In the genomic region with DNA sequence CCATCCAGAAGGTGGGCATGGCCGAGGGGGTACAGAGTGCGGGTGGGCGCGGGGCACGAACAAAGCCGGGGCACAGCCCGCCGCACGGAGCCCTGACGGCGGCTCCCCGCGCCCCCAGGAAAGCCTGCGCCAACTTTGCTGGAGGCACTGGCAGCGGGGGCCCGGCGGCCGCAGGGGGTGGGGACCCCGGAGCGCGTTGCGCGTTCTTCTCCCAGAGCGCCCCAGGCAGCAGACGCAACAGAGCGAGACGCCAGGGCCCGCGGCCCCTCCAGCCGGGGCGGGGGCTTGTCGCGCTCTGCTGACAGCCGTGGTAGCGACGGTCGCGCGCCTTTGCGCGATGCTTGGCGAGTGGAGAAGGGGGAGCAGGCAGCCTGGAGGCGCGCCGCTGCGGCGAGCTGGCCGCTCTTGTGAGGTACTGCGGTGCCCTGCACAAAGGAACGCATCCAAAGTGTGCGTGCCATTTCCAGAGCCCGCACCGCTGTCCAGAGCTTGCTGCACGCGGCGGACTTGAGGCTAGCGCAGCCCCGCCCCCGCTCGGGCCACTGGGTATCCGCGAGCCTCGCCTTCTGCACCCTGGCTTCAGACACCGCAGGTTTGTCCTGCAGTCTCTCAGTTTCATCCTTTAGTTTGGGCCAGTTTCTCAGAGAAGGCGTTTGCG, we compare ENCODE assay signal across 8 mouse cellular contexts. TPM values are rescaled to one million over a fixed set of nuclear protein-coding genes. Genes with fewer than 3 reads are reported as not detected.
DNase-seq lines count a peak whose midpoint lies in the region; ATAC-seq and TF ChIP-seq lines count a peak whose summit lies in the region.

No protein-coding gene starts in this region.

- peak; percentile 72 for DNase-seq in CD4-positive helper T cell, adult 2 months (ENCODE audit: low read depth, low spot score)
- DNase-seq in adrenal gland, adult (ENCODE audit: inconsistent age in 2 of 2, low spot score in 1 of 2): peak; percentile 74 to 86
- DNase-seq in embryonic facial prominence, embryonic 10.5 days (ENCODE audit: low spot score): peak; percentile 80
- peak; percentile 33 to 80 for DNase-seq in kidney, postnatal 36 days
- peak; percentile 73 for DNase-seq in liver, postnatal 0 days
- peak; percentile 77 for DNase-seq in thymus, postnatal 0 days (ENCODE audit: low spot score)

- 0 out of 2 replicates have a peak, but pooled peaks cover 8% of the 10 kb centered on the region for H3K27me3 ChIP-seq in embryonic facial prominence, embryonic 10.5 days (replicated peaks; ENCODE audit: low read depth, poor library complexity, severe bottlenecking)
- H3K27me3 ChIP-seq in heart, embryonic 14.5 days (ENCODE audit: control insufficient read depth, insufficient read depth, low read length): no peaks in the 10 kb centered on the region
- no peaks in the 10 kb centered on the region for H3K27me3 ChIP-seq in liver, postnatal 0 days (ENCODE audit: insufficient read depth, low read length)
- H3K27me3 ChIP-seq in neural tube, embryonic 14.5 days (ENCODE audit: control insufficient read depth, insufficient read depth, low read length): no peaks in the 10 kb centered on the region

- no peaks in the 10 kb centered on the region for H3K9me3 ChIP-seq in embryonic facial prominence, embryonic 10.5 days
- no peaks in the 10 kb centered on the region for H3K9me3 ChIP-seq in heart, embryonic 14.5 days (ENCODE audit: control insufficient read depth, low read length)
- H3K9me3 ChIP-seq in liver, postnatal 0 days (ENCODE audit: low read length): no peaks in the 10 kb centered on the region
- H3K9me3 ChIP-seq in neural tube, embryonic 14.5 days (ENCODE audit: control insufficient read depth, low read length): no peaks in the 10 kb centered on the region

- H3K36me3 ChIP-seq in embryonic facial prominence, embryonic 10.5 days (replicated peaks): peaks cover 46% of the 10 kb centered on the region
- H3K36me3 ChIP-seq in heart, embryonic 14.5 days (ENCODE audit: control insufficient read depth, insufficient read depth, low read length): peaks cover 16% of the 10 kb centered on the region
- H3K36me3 ChIP-seq in liver, postnatal 0 days (replicated peaks; ENCODE audit: insufficient read depth, low read length): peaks cover 15% of the 10 kb centered on the region
- peaks cover 13% of the 10 kb centered on the region for H3K36me3 ChIP-seq in neural tube, embryonic 14.5 days (ENCODE audit: control insufficient read depth, insufficient read depth, low read length)

- no peak for TF ChIP-seq CTCF in liver, postnatal 0 days (IDR thresholded peaks at IDR 0.05; ENCODE audit: low read depth)

- H3K4me1 ChIP-seq in embryonic facial prominence, embryonic 10.5 days: peaks cover 39% of the 10 kb centered on the region
- peaks cover 3 to 26% of the 10 kb centered on the region in 2 experiments for H3K4me1 ChIP-seq in heart, embryonic 14.5 days (ENCODE audit: control insufficient read depth in 2 of 2, insufficient read depth in 2 of 2, low read length in 2 of 2)
- peaks cover 22% of the 10 kb centered on the region for H3K4me1 ChIP-seq in liver, postnatal 0 days (ENCODE audit: insufficient read depth)
- peaks cover 29% of the 10 kb centered on the region for H3K4me1 ChIP-seq in neural tube, embryonic 14.5 days (ENCODE audit: control insufficient read depth, insufficient read depth, low read length)

- peak overlapping the region; percentile 94 for H3K9ac ChIP-seq in heart, embryonic 14.5 days (ENCODE audit: low read length)
- peak overlapping the region; percentile 94 for H3K9ac ChIP-seq in liver, postnatal 0 days (replicated peaks)
- peak overlapping the region; percentile 96 for H3K9ac ChIP-seq in neural tube, embryonic 14.5 days (replicated peaks; ENCODE audit: low read depth, low read length)

- ATAC-seq in heart, embryonic 14.5 days (ENCODE audit: insufficient number of reproducible peaks, insufficient read depth, low FRiP score, low read depth): peak; percentile 24; the same call in 1 of the 2 replicates
- ATAC-seq in liver, postnatal 0 days: peak; percentile 16; the same call in 1 of the 2 replicates
- ATAC-seq in neural tube, embryonic 14.5 days (ENCODE audit: low read depth): peak; percentile 66

- peak overlapping the region; percentile 91 for H3K4me3 ChIP-seq in embryonic facial prominence, embryonic 10.5 days
- peak overlapping the region; percentile 85 to 99 for H3K4me3 ChIP-seq in heart, embryonic 14.5 days (ENCODE audit: control insufficient read depth in 1 of 2, insufficient read depth in 1 of 2, low read depth in 1 of 2, low read length in 2 of 2)
- H3K4me3 ChIP-seq in liver, postnatal 0 days (ENCODE audit: low read depth, low read length): peak overlapping the region; percentile 97
- peak overlapping the region; percentile 97 for H3K4me3 ChIP-seq in neural tube, embryonic 14.5 days (ENCODE audit: low read depth, low read length)

- under 1% methylated on average over 66 of the region's 66 CpGs for WGBS in embryonic facial prominence, embryonic 10.5 days
- 1% methylated on average over 63 of the region's 66 CpGs for WGBS in heart, embryonic 14.5 days
- under 1% methylated on average over 50 of the region's 66 CpGs for WGBS in liver, postnatal 0 days (ENCODE audit: insufficient replicate concordance)
- under 1% methylated on average over 58 of the region's 66 CpGs for WGBS in neural tube, embryonic 14.5 days

- H3K4me2 ChIP-seq in heart, embryonic 14.5 days (ENCODE audit: low read length): peak overlapping the region; percentile 98
- peak overlapping the region; percentile 99 for H3K4me2 ChIP-seq in liver, postnatal 0 days (ENCODE audit: low read depth, low read length)
- peak overlapping the region; percentile 56 for H3K4me2 ChIP-seq in neural tube, embryonic 14.5 days (ENCODE audit: low read depth, low read length)

- no peak for TF ChIP-seq EP300 in liver, postnatal 0 days (IDR thresholded peaks at IDR 0.05; ENCODE audit: low read depth)

- peak overlapping the region; percentile 98 for H3K27ac ChIP-seq in embryonic facial prominence, embryonic 10.5 days (replicated peaks)
- peak overlapping the region; percentile 55 to 90 for H3K27ac ChIP-seq in heart, embryonic 14.5 days (replicated peaks in 1 of 2; ENCODE audit: control insufficient read depth in 1 of 2, insufficient read depth in 1 of 2, low read depth in 2 of 2, low read length in 2 of 2)
- H3K27ac ChIP-seq in liver, postnatal 0 days (ENCODE audit: low read depth): peak overlapping the region; percentile 98
- peak overlapping the region; percentile 99 for H3K27ac ChIP-seq in neural tube, embryonic 14.5 days (ENCODE audit: low read depth, low read length)

RNA-seq across cellular contexts. Expression of gene Ss18l1, which starts 0.7 kb away (rescaled TPM):
- 8.3 and 8.6 TPM in 2 replicates for polyA plus RNA-seq in embryonic facial prominence, embryonic 10.5 days (2016; fragmentation: Nextera tagmentation; extraction: Ambion mirVana)
- polyA plus RNA-seq in heart, embryonic 14.5 days (2014; fragmentation: Nextera tagmentation; extraction: Ambion mirVana): 3.6 and 3.9 TPM in 2 replicates
- polyA plus RNA-seq in liver, postnatal 0 days (2015; fragmentation: Nextera tagmentation; extraction: Ambion mirVana): 0.50 and 0.62 TPM in 2 replicates
- 57.8 and 58.8 TPM in 2 replicates for polyA plus RNA-seq in neural tube, embryonic 14.5 days (2014; fragmentation: Nextera tagmentation; extraction: Ambion mirVana)
- polyA plus RNA-seq in thymus, postnatal 0 days (2015; fragmentation: Nextera tagmentation; extraction: Ambion mirVana): 2.6 and 2.9 TPM in 2 replicates

RNA-seq across cellular contexts. Expression of gene Psma7, which starts 0.8 kb away (rescaled TPM):
- polyA plus RNA-seq in embryonic facial prominence, embryonic 10.5 days (2016; fragmentation: Nextera tagmentation; extraction: Ambion mirVana): 909 and 921 TPM in 2 replicates
- polyA plus RNA-seq in heart, embryonic 14.5 days (2014; fragmentation: Nextera tagmentation; extraction: Ambion mirVana): 410 and 434 TPM in 2 replicates
- polyA plus RNA-seq in liver, postnatal 0 days (2015; fragmentation: Nextera tagmentation; extraction: Ambion mirVana): 264 and 278 TPM in 2 replicates
- 585 and 653 TPM in 2 replicates for polyA plus RNA-seq in neural tube, embryonic 14.5 days (2014; fragmentation: Nextera tagmentation; extraction: Ambion mirVana)
- polyA plus RNA-seq in thymus, postnatal 0 days (2015; fragmentation: Nextera tagmentation; extraction: Ambion mirVana): 747 and 765 TPM in 2 replicates

RNA-seq across cellular contexts. Expression of gene Lsm14b, which starts 18.2 kb away (rescaled TPM):
- polyA plus RNA-seq in embryonic facial prominence, embryonic 10.5 days (2016; fragmentation: Nextera tagmentation; extraction: Ambion mirVana): 8.6 and 9.9 TPM in 2 replicates
- 4.8 and 5.3 TPM in 2 replicates for polyA plus RNA-seq in heart, embryonic 14.5 days (2014; fragmentation: Nextera tagmentation; extraction: Ambion mirVana)
- polyA plus RNA-seq in liver, postnatal 0 days (2015; fragmentation: Nextera tagmentation; extraction: Ambion mirVana): 1.6 and 1.7 TPM in 2 replicates
- 14.1 and 17.3 TPM in 2 replicates for polyA plus RNA-seq in neural tube, embryonic 14.5 days (2014; fragmentation: Nextera tagmentation; extraction: Ambion mirVana)
- 10.0 and 10.7 TPM in 2 replicates for polyA plus RNA-seq in thymus, postnatal 0 days (2015; fragmentation: Nextera tagmentation; extraction: Ambion mirVana)

RNA-seq across cellular contexts. Expression of gene Mtg2, which starts 27.4 kb away (rescaled TPM):
- polyA plus RNA-seq in embryonic facial prominence, embryonic 10.5 days (2016; fragmentation: Nextera tagmentation; extraction: Ambion mirVana): 31.3 and 33.0 TPM in 2 replicates
- polyA plus RNA-seq in heart, embryonic 14.5 days (2014; fragmentation: Nextera tagmentation; extraction: Ambion mirVana): 24.9 and 27.9 TPM in 2 replicates
- polyA plus RNA-seq in liver, postnatal 0 days (2015; fragmentation: Nextera tagmentation; extraction: Ambion mirVana): 9.6 and 9.8 TPM in 2 replicates
- 33.3 and 34.2 TPM in 2 replicates for polyA plus RNA-seq in neural tube, embryonic 14.5 days (2014; fragmentation: Nextera tagmentation; extraction: Ambion mirVana)
- 25.6 and 25.9 TPM in 2 replicates for polyA plus RNA-seq in thymus, postnatal 0 days (2015; fragmentation: Nextera tagmentation; extraction: Ambion mirVana)

Comparison
In these comparisons a context has a peak if more than half of its experiments do, and no peak if none do; other contexts are left out.
1. Peak in every context shown above with its lines: DNase-seq, ATAC-seq, H3K4me3 ChIP-seq and H3K27ac ChIP-seq.
2. ATAC-seq: peak in every context shown above with its lines; median percentile 66 in neural tube, embryonic 14.5 days; 24 in heart, embryonic 14.5 days; 16 in liver, postnatal 0 days.